8 mouse cellular contexts compared by ENCODE assay signal in genomic region chrX:12127799-12128164, GRCm38 (mm10). TPM values are rescaled to one million over a fixed set of nuclear protein-coding genes. Genes with fewer than 3 reads are reported as not detected.
DNase-seq lines count a peak whose midpoint lies in the region; ATAC-seq lines count a peak whose summit lies in the region.

No protein-coding gene starts in this region.

- peak overlapping the region; percentile 93 for H3K27ac ChIP-seq in neural tube, embryonic 11.5 days (ENCODE audit: low read depth, low read length)
- H3K27ac ChIP-seq in neural tube, embryonic 15.5 days (replicated peaks): peak overlapping the region; percentile 90

- DNase-seq in CD4-positive, CD25-positive, alpha-beta regulatory T cell, adult 2 months (ENCODE audit: low read depth, low spot score): peak; percentile 20
- DNase-seq in neural tube, embryonic 11.5 days (ENCODE audit: low spot score): no peak
- no peak for DNase-seq in neural tube, embryonic 10.5 days (ENCODE audit: extremely low spot score, low spot score)
- DNase-seq in kidney, postnatal 4 days: peak; percentile 52 to 64
- no peak for DNase-seq in layer of hippocampus, adult 9-11 months
- DNase-seq in adipocyte (ENCODE audit: low spot score): no peak

- H3K4me3 ChIP-seq in neural tube, embryonic 11.5 days (ENCODE audit: low read depth, low read length): peak overlapping the region; percentile 51
- peak overlapping the region; percentile 55 for H3K4me3 ChIP-seq in neural tube, embryonic 15.5 days (replicated peaks)

- ATAC-seq in CD4-positive, CD25-positive, alpha-beta regulatory T cell, adult 4 months: no peak
- peak; percentile 10; the same call in 1 of the 2 replicates for ATAC-seq in neural tube, embryonic 11.5 days (ENCODE audit: insufficient read depth, low FRiP score, low TSS enrichment)
- ATAC-seq in neural tube, embryonic 15.5 days (ENCODE audit: low FRiP score): peak; percentile 62

- peak overlapping the region; percentile 65 for H3K4me2 ChIP-seq in neural tube, embryonic 11.5 days (ENCODE audit: low read depth)
- H3K4me2 ChIP-seq in neural tube, embryonic 15.5 days: peak overlapping the region; percentile 64

- H3K9ac ChIP-seq in neural tube, embryonic 11.5 days (ENCODE audit: low read length): peak overlapping the region; percentile 79
- peak overlapping the region; percentile 68 for H3K9ac ChIP-seq in neural tube, embryonic 15.5 days (replicated peaks)

- peaks cover 63% of the 10 kb centered on the region for H3K27me3 ChIP-seq in neural tube, embryonic 11.5 days (ENCODE audit: control insufficient read depth, insufficient read depth, low read length)
- H3K27me3 ChIP-seq in neural tube, embryonic 15.5 days (replicated peaks): peaks cover 63% of the 10 kb centered on the region

- 1% methylated on average over 27 of the region's 37 CpGs for WGBS in neural tube, embryonic 11.5 days
- WGBS in neural tube, embryonic 15.5 days: 2% methylated on average over 26 of the region's 37 CpGs

- peaks cover 21% of the 10 kb centered on the region for H3K4me1 ChIP-seq in neural tube, embryonic 11.5 days (ENCODE audit: control insufficient read depth, insufficient read depth, low read length)
- peaks cover 48% of the 10 kb centered on the region for H3K4me1 ChIP-seq in neural tube, embryonic 15.5 days

- no peaks in the 10 kb centered on the region for H3K36me3 ChIP-seq in neural tube, embryonic 11.5 days (ENCODE audit: control insufficient read depth, insufficient read depth, low read length)
- no peaks in the 10 kb centered on the region for H3K36me3 ChIP-seq in neural tube, embryonic 15.5 days

- H3K9me3 ChIP-seq in neural tube, embryonic 11.5 days (ENCODE audit: control insufficient read depth, low read length): no peaks in the 10 kb centered on the region
- H3K9me3 ChIP-seq in neural tube, embryonic 15.5 days (replicated peaks): no peaks in the 10 kb centered on the region

RNA-seq across cellular contexts. Expression of gene Bcor, which starts 32.4 kb away (rescaled TPM):
- 10 to 100 TPM; 24.2 to 26.1 TPM for polyA plus RNA-seq in CD4-positive, CD25-positive, alpha-beta regulatory T cell, adult 4 months (2017; shearing (Covaris generic))
- 21.0 and 26.7 TPM in 2 replicates for polyA plus RNA-seq in neural tube, embryonic 11.5 days (2014; fragmentation: Nextera tagmentation; extraction: Ambion mirVana)
- 12.2 and 13.8 TPM in 2 replicates for polyA plus RNA-seq in neural tube, embryonic 15.5 days (2015; fragmentation: Nextera tagmentation; extraction: Ambion mirVana)

Comparison
In these comparisons a context has a peak if more than half of its experiments do, and no peak if none do; other contexts are left out.
1. DNase-seq: peak in CD4-positive, CD25-positive, alpha-beta regulatory T cell, adult 2 months (single experiment) and kidney, postnatal 4 days (2 of 2); none in neural tube, embryonic 11.5 days (single experiment), neural tube, embryonic 10.5 days (single experiment), layer of hippocampus, adult 9-11 months (single experiment) and adipocyte (single experiment).